Mouse (Mus musculus) CH12.LX (cell line): ENCODE results near the gene Dmwd.

Experiments
- CTCF ChIP-seq, 2 experiments: IDR thresholded peaks in 1 of 2; conservative IDR thresholded peaks in 1 of 2; 2 replicates each; pipeline ENCODE4 v1.5.1; 2011 to 2012; ENCODE audit warnings: low read depth in 2 of 2, low read length in 2 of 2, improper control_type of control experiment in 1 of 2, inconsistent platforms in 1 of 2, mild to moderate bottlenecking in 1 of 2, moderate library complexity in 1 of 2
- EP300 ChIP-seq: IDR thresholded peaks from 2 replicates; pipeline ENCODE4 v1.6.1; 2011; ENCODE audit warnings: low read length, improper control_type of control experiment
- ETS1 ChIP-seq: conservative IDR thresholded peaks from 2 replicates; pipeline ENCODE4 v1.6.1; 2012; ENCODE audit warnings: low read depth, mild to moderate bottlenecking, inconsistent platforms, low read length, improper control_type of control experiment, moderate library complexity
- HCFC1 ChIP-seq: IDR thresholded peaks from 2 replicates; pipeline ENCODE4 v1.6.1; 2012; ENCODE audit warnings: low read depth, mild to moderate bottlenecking, inconsistent platforms, low read length, improper control_type of control experiment
- IRF4 ChIP-seq: IDR thresholded peaks from 2 replicates; pipeline ENCODE4 v1.6.1; 2014; ENCODE audit warnings: low read depth, mild to moderate bottlenecking, inconsistent platforms, low read length, improper control_type of control experiment
- JUN ChIP-seq: IDR thresholded peaks from 2 replicates; pipeline ENCODE4 v1.6.1; 2011; ENCODE audit warnings: low read depth, mild to moderate bottlenecking, low read length, improper control_type of control experiment, moderate library complexity; ENCODE audit not compliant: insufficient read depth
- JUND ChIP-seq: conservative IDR thresholded peaks from 2 replicates; pipeline ENCODE4 v1.6.1; 2011; ENCODE audit warnings: low read depth, low read length, improper control_type of control experiment
- POLR2A ChIP-seq: IDR thresholded peaks from 2 replicates; pipeline ENCODE4 v1.6.1; 2011; ENCODE audit warnings: low read depth, mild to moderate bottlenecking, improper control_type of control experiment, low read length
- RAD21 ChIP-seq: IDR thresholded peaks from 2 replicates; pipeline ENCODE4 v1.6.1; 2011; ENCODE audit warnings: low read depth, mild to moderate bottlenecking, low read length, improper control_type of control experiment, moderate library complexity
- RCOR1 ChIP-seq: conservative IDR thresholded peaks from 2 replicates; pipeline ENCODE4 v1.6.1; 2012; ENCODE audit warnings: low read depth, mild to moderate bottlenecking, inconsistent platforms, low read length, improper control_type of control experiment
- TCF12 ChIP-seq: IDR thresholded peaks from 2 replicates; pipeline ENCODE4 v1.6.1; 2014; ENCODE audit warnings: low read depth, mild to moderate bottlenecking, inconsistent platforms, low read length, improper control_type of control experiment
- ZNF384 ChIP-seq: IDR thresholded peaks from 2 replicates; pipeline ENCODE4 v1.6.1; 2012; ENCODE audit warnings: low read depth, low read length, improper control_type of control experiment, inconsistent platforms

- no peak for TF ChIP-seq ZNF384
- no peak for TF ChIP-seq RCOR1
- TF ChIP-seq RAD21 = no peak
- no peak for TF ChIP-seq TCF12
- TF ChIP-seq CTCF (conservative IDR thresholded peaks at IDR 0.05 in 1 of 2, IDR thresholded peaks at IDR 0.05 in 1 of 2; ENCODE audit: low read depth in 2 of 2, low read length in 2 of 2) = no peak
- no peak for TF ChIP-seq JUN
- TF ChIP-seq JUND = no peak
- no peak for TF ChIP-seq HCFC1
- no peak for TF ChIP-seq IRF4
- TF ChIP-seq ETS1 = no peak
- no peak for TF ChIP-seq POLR2A
- no peak for TF ChIP-seq EP300
Observed at GRCm38 (mm10) chr7:19075231-19075630, 796 bp upstream of the Dmwd start.
